Mouse (Mus musculus): ENCODE measurements around the gene Dmrtc1a. TPM values are rescaled to one million over a fixed set of nuclear protein-coding genes. Genes with fewer than 3 reads are reported as not detected.
"Not testable (repeated sequence)": the region's sequence is repeated elsewhere in the genome, so short reads cannot be mapped to it uniquely, and the experiment has no call there.

Dmrtc1a gene
- 0.63 and 0.66 TPM in 2 replicates for polyA plus RNA-seq (2014; fragmentation: Nextera tagmentation; extraction: Ambion mirVana)

- not testable (repeated sequence) for H3K4me2 ChIP-seq; DNase-seq; H3K4me1 ChIP-seq (ENCODE audit: insufficient read depth); H3K36me3 ChIP-seq (ENCODE audit: insufficient read depth); H3K27me3 ChIP-seq (ENCODE audit: insufficient read depth, low read length); ATAC-seq (ENCODE audit: insufficient read depth); H3K4me3 ChIP-seq (ENCODE audit: low read depth, low read length); H3K9me3 ChIP-seq (ENCODE audit: low read depth, low read length); H3K9ac ChIP-seq; H3K27ac ChIP-seq (ENCODE audit: low read depth)
- WGBS = 81% methylated on average over 6 of the region's 9 CpGs
These were observed at the start of gene Dmrtc1a, which contains the start of gene 1700011M02Rik for GRCm38 (mm10) chrX:102908587-102908986. Dmrtc1a (minus strand) TSS chrX:102908687. 1700011M02Rik (plus strand) TSS chrX:102908905.

- H3K27me3 ChIP-seq (ENCODE audit: insufficient read depth, low read length); ATAC-seq (ENCODE audit: insufficient read depth); DNase-seq; H3K4me3 ChIP-seq (ENCODE audit: low read depth, low read length); H3K9me3 ChIP-seq (ENCODE audit: low read depth, low read length); H3K4me1 ChIP-seq (ENCODE audit: insufficient read depth); H3K36me3 ChIP-seq (ENCODE audit: insufficient read depth); H3K27ac ChIP-seq (ENCODE audit: low read depth); H3K9ac ChIP-seq; H3K4me2 ChIP-seq: not testable (repeated sequence)
- WGBS = 84% methylated on average over 11 of the region's 11 CpGs
These were observed 41.6 kb upstream of the Dmrtc1a start for GRCm38 (mm10) chrX:102950136-102950535.

GRCm38 (mm10) chrX:102936743-102937142 lies 28.3 kb upstream of the Dmrtc1a start:
- ATAC-seq (ENCODE audit: insufficient read depth) (no peak), DNase-seq (peak; percentile 20)
- Histone ChIP-seq H3K4me1 (ENCODE audit: insufficient read depth) (no peaks in the 10 kb centered on the region), H3K27me3 (ENCODE audit: insufficient read depth, low read length) (no peaks in the 10 kb centered on the region), H3K9me3 (ENCODE audit: low read depth, low read length) (no peaks in the 10 kb centered on the region), H3K36me3 (ENCODE audit: insufficient read depth) (no peaks in the 10 kb centered on the region), H3K9ac (no peak overlapping the region), H3K27ac (ENCODE audit: low read depth) (no peak overlapping the region), H3K4me2 (no peak overlapping the region), H3K4me3 (ENCODE audit: low read depth, low read length) (no peak overlapping the region)
- no peak for TF ChIP-seq CTCF (IDR thresholded peaks at IDR 0.05; ENCODE audit: low read depth)
- WGBS = 51% methylated on average over 5 of the region's 5 CpGs

- H3K9ac ChIP-seq = no peak overlapping the region
- TF ChIP-seq CTCF (IDR thresholded peaks at IDR 0.05; ENCODE audit: low read depth) = no peak
- no peak for DNase-seq
- no peaks in the 10 kb centered on the region for H3K36me3 ChIP-seq (ENCODE audit: insufficient read depth)
- H3K4me1 ChIP-seq (ENCODE audit: insufficient read depth) = no peaks in the 10 kb centered on the region
- H3K4me2 ChIP-seq = peak overlapping the region; percentile 73; the same call in 1 of the 2 replicates
- H3K4me3 ChIP-seq (ENCODE audit: low read depth, low read length) = peak overlapping the region; percentile 50
- 42% methylated on average over 8 of the region's 8 CpGs for WGBS
- ATAC-seq (ENCODE audit: insufficient read depth) = 0 out of 2 replicates have a peak, but pooled peaks have one; percentile 28
- no peak overlapping the region for H3K27ac ChIP-seq (ENCODE audit: low read depth)
- H3K9me3 ChIP-seq (ENCODE audit: low read depth, low read length) = no peaks in the 10 kb centered on the region
- no peaks in the 10 kb centered on the region for H3K27me3 ChIP-seq (ENCODE audit: insufficient read depth, low read length)
These were observed 25.9 kb upstream of the Dmrtc1a start for GRCm38 (mm10) chrX:102934395-102934764.

- peak overlapping the region; percentile 54 for H3K9ac ChIP-seq
- TF ChIP-seq CTCF (IDR thresholded peaks at IDR 0.05; ENCODE audit: low read depth) = peak; percentile 17; the same call in 1 of the 2 replicates
- WGBS = 10% methylated on average over 43 of the region's 68 CpGs
- H3K4me1 ChIP-seq (ENCODE audit: insufficient read depth) = no peaks in the 10 kb centered on the region
- ATAC-seq (ENCODE audit: insufficient read depth) = peak; percentile 83
- no peaks in the 10 kb centered on the region for H3K9me3 ChIP-seq (ENCODE audit: low read depth, low read length)
- no peaks in the 10 kb centered on the region for H3K36me3 ChIP-seq (ENCODE audit: insufficient read depth)
- no peaks in the 10 kb centered on the region for H3K27me3 ChIP-seq (ENCODE audit: insufficient read depth, low read length)
- peak; percentile 60 for DNase-seq
- no peak overlapping the region for H3K27ac ChIP-seq (ENCODE audit: low read depth)
- H3K4me3 ChIP-seq (ENCODE audit: low read depth, low read length) = peak overlapping the region; percentile 50
- H3K4me2 ChIP-seq = peak overlapping the region; percentile 73
These were observed 25.3 kb upstream of the Dmrtc1a start for GRCm38 (mm10) chrX:102933571-102934394.

- H3K27ac ChIP-seq (ENCODE audit: low read depth) = no peak overlapping the region
- DNase-seq = no peak
- no peaks in the 10 kb centered on the region for H3K9me3 ChIP-seq (ENCODE audit: low read depth, low read length)
- TF ChIP-seq CTCF (IDR thresholded peaks at IDR 0.05; ENCODE audit: low read depth) = no peak
- ATAC-seq (ENCODE audit: insufficient read depth) = no peak
- H3K36me3 ChIP-seq (ENCODE audit: insufficient read depth) = no peaks in the 10 kb centered on the region
- H3K4me1 ChIP-seq (ENCODE audit: insufficient read depth) = no peaks in the 10 kb centered on the region
- no peak overlapping the region for H3K9ac ChIP-seq
- H3K4me2 ChIP-seq = peak overlapping the region; percentile 73
- 32% methylated on average over 12 of the region's 12 CpGs for WGBS
- peak overlapping the region; percentile 50 for H3K4me3 ChIP-seq (ENCODE audit: low read depth, low read length)
- H3K27me3 ChIP-seq (ENCODE audit: insufficient read depth, low read length) = no peaks in the 10 kb centered on the region
These were observed 24.6 kb upstream of the Dmrtc1a start for GRCm38 (mm10) chrX:102932992-102933570.

GRCm38 (mm10) chrX:102928072-102928471 lies 19.6 kb upstream of the Dmrtc1a start, which contains the start of gene 1700018G05Rik:
1700018G05Rik (plus strand) TSS chrX:102928372.
- not testable (repeated sequence) for H3K4me1 ChIP-seq (ENCODE audit: insufficient read depth); H3K9ac ChIP-seq; H3K36me3 ChIP-seq (ENCODE audit: insufficient read depth); H3K4me2 ChIP-seq; H3K27me3 ChIP-seq (ENCODE audit: insufficient read depth, low read length); H3K9me3 ChIP-seq (ENCODE audit: low read depth, low read length); H3K27ac ChIP-seq (ENCODE audit: low read depth); H3K4me3 ChIP-seq (ENCODE audit: low read depth, low read length); DNase-seq; ATAC-seq (ENCODE audit: insufficient read depth)
- WGBS = 88% methylated on average over 4 of the region's 6 CpGs
